Mouse (Mus musculus): ENCODE results near the gene Lrrc58.

Gene Lrrc58

DNA sequence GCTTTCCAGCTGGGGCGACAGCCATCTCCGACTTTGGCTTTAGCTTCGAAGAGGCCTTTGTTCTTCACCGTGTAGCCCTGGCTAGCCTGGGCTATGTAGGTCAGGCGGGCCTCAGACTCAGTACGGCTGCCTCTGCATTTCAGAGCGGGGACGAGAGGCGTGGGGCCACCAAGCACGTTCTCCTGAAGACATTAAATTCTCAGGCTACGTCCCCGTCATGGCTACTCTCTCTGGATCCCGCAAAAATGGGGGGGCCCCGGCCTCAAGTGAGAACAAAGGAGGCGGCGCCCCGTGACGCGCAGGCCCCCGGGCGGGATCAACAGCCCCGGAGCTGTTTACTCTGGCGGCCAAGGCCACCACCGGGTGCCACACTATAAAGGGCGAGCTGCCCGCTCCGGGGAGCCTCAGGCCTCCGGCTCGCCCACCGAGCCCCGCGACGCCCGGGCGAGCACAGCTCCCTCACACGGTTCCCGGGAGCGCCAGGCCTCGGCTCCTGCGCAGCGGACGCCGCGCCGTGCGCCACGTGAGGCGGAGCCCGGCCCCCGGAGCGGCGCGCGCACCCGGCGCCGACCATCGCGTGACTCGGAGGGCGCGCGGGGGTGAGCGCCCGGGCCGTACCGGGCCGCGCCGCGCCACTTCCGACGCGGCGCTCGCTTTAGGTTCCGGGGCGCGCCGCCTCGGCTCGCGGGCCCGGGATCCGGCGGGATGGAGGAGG is at the start of gene Lrrc58:
Lrrc58 (plus strand) TSS at position 599 of the 715 bp plus-strand sequence.
- peak; percentile 87 for DNase-seq (ENCODE audit: low spot score)

DNA sequence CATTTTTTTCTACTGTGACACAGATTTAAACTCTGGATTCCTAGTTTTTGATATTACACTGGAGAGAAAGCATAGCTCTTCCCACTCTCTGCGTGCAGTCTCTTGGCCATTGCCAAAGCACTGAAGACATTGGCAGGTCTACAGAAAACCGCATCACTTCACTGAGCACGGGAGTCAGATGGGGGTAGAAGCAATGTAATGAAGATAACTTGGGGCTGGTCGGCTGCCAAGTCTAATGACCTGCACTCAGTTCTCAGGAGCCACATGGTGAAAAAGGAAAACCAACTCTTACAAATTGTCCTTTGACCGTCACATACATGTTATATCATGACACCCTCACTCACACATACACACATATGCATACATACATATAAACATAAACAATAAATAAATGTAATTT is 44.2 kb upstream of the Lrrc58 start:
- no peak for DNase-seq (ENCODE audit: low spot score)

DNA sequence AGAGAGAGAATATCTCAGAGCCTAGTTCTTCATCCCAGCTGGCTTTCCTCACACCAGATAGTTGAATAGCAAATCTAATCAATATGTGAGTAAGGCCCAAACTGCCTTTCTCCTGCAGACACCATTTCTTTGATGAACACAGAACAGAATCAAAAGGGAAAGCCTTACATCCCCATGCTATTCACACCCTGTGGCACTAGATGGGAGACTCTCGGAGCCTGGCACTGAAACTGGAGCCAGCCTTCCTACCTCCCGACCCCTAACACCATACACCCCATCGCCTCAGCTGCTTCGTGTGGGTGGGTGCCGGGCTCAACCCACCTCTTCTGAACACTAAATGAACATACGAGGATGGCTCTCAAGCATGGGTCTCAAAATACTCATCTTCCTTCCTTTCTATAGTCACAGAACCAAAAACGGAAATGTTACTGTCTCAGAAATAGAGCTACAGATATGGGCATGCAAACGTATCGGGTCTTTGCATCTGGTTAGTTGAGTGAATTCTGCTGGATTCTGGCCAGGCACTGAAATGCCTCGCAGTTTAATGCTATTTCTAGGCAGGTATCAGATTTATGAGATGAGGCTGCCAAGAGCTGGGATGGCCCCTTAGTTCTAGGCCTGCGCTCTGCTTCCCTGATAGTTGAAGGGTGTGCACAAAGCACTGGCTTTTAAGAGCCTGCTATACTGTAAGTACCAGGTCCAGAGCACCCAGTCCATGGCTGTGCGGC is 43.2 kb upstream of the Lrrc58 start:
- no peak for DNase-seq (ENCODE audit: low spot score)

DNA sequence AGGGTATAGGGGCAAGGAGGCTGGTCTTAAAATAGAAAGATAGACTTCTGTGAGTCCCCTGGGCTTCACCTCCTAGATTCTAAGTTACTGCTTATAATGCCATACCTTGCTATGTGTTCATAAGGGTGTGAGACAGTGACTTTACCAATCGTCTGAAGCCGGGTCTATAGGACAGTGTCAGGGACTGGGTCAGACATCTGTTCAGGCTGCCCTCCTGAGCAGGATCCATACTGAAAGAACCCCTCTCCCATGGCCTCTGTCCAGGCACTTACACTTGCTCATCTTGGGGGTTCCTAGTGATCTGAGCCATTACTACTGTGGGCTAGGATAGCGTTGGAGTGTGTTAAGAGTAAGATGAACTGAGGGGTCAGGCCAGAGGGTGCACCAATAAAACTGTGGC is 41.9 kb upstream of the Lrrc58 start:
- DNase-seq (ENCODE audit: low spot score), result no peak

DNA sequence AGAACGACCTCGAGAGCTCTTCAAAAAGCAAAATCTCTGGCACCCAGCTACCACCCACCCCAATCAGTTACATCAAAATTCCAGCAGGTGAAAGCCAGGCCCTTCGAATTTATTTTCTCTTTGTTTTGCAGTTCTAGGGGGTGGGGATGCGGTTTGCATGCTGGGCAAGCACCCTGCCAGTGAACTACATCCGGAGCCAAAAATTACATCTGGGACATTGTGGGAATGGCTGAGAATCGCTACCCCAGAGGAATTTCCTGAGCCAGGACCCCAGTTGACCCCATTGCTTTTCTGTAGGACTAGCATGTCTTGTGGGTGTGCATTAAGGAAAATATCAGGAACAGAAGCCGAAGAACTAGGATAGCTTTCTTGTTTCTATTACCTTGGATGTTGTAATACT is 37.1 kb upstream of the Lrrc58 start:
- no peak for DNase-seq (ENCODE audit: low spot score)

DNA sequence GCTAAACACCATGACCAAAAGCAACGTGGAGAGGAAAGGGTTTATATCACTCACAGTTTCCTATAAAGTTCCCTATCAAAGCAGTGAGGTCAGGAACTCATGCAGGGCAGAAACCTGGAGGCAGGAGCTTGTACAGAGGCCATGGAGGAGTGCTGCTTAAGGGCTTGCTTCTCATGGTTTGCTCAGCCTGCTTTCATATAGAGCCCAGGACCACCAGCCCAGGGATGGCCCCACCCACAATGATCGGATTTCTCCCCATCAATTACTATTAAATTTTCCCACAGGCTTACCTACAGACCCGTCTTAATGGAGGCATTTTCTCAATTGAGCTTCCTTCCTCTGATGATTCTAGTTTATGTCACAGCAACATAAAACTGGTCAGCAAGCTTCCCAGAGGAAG is 30.6 kb upstream of the Lrrc58 start:
- DNase-seq (ENCODE audit: low spot score), result no peak

DNA sequence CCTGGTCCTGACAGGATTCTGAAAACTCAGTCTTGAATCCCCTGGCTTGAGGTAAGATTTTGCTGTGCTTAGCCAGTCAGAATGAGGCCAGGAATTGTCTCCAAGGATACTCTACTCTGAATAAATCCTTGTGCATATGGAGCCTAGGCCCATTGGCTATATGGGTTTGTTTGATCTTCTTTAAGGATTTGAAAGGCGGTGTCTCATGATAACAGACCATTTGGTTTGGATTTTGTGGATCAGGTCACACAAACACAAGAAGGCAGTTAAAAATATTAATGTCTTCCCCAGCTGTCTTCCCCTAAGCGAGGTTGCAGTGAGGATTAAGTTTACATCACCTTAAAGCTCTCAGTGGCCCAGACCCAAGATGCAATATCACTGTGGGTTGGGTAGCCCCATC is 25.8 kb upstream of the Lrrc58 start:
- no peak for DNase-seq (ENCODE audit: low spot score)

DNA sequence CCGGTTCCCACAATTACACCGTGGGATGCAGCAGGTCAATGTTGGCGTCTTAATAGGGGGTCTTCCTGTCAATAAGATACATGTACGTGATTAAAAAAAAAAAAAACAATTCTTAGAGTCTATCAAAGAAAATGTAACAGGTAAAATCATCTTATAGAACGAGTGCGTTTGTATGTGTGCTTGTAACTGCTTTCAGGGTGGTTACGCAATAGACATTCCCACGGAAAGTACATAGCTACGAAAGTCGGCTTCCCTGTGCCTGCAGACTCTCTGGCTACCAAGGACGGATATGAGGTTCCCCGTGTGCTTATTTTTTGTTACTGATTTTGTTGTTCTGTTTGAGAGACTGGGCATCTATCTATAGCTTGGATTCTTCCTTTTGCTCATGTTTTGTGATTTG is 24.4 kb upstream of the Lrrc58 start:
- no peak for DNase-seq (ENCODE audit: low spot score)

DNA sequence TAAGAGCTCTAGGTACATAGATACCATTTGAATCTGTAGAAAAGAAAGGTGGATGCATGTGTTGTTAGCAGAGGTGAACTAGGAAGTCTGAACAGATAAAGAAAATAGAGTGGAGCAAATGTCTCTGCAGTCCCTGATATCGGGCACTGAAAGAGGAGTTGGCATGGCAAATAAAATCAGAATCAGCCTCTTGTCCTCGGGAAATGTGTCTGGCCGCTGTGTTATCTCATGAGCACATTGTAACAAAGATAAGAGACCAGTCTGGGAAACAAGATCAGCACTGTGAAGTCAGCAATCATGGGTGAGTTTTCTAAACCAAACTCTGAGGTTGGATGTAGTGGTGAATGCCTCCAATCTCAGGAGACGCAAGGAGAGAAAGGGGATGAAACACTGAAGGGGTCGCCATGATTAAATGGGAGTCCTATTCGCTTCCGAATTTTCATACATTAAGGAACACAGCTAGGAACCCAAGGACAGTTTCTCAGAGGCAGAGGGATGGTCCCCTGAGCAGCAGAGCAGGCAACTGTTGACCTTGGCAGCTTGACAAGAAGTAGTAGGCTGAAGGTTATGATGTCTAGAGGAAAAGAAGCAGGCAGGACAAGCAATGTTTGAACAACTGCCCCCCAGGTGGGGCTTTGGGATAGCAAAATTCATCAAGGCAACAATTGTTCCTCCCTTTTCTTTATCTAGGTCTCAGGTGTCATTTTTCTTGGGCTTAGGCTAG is 22.8 kb upstream of the Lrrc58 start:
- DNase-seq (ENCODE audit: low spot score), result no peak

DNA sequence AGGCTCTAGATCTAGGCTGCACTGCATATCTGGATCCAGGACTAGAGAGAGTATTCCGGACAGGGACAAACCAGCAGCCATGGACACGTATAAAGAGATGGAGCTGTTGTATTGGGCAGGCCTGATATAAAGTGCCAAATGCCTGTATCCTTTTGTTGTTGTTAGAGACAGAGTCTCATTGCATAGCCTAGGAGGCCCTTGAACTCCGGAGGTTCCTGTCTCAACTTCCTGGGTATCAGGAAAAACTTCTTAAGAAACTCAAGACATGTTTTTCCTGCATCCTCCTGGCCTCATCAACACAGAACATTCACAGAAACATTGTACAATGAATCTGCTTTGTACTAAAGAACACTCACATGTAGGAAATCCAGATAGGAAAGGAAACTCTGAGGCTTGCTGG is 21.1 kb upstream of the Lrrc58 start:
- DNase-seq (ENCODE audit: low spot score), result no peak

DNA sequence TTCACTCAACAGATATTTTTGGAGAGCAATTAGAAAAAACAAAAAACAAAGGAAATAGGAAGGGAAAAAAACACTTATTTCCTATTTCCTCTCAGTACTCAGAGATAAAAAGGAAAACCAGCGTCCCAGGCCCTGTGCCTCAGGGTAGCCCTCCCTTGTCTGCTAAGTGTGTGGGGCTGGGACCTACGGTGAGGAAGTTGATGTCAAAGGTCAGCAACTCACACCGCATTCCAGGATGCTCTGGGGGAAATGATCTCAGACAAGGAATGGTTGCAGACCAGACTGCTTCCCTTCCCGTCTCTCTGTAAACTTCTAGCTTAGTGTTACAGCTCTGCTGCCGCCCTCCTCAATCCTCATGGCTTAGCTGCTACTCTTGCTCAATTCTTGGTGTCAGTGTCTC is 16.8 kb upstream of the Lrrc58 start:
- peak; percentile 78 for DNase-seq (ENCODE audit: low spot score)

DNA sequence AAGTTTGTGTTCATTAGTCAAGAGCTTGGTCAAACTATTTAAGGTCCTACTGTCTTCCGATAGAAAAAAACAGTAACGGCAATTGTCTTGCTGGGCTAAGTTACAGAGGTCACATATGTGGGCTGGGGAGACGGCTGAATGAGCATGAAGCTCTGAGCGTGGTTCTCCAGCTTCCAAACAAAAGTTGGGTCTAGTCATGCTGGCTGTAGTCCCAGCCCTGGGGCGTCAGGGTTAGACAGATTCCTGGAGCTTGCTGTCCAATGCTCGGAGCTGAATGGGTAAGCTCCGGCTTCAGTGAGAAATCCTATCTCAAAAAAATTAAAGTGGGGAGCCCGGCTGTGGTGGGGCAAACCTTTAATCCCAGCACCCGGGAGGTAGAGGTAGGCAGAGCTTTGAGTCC is 14.9 kb upstream of the Lrrc58 start:
- DNase-seq (ENCODE audit: low spot score), result no peak

DNA sequence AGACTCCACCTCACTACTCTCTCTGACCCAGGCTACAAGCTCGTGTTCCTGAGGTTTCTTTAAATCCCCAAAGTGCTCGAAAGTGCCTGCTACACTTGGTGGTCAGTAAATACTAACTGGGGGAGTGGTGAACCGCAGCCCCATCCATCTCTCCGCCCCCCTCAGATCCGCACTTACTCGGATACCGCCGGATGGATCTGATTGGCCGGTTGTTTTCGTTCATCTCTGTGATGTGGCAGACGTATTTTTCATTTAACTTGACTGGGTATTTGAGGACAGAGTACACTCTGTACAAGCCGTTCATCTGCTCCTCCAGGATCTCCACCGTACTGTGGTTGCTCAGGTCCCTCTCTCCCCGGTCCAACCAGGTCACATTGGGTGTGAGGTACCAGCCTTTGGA is 14.1 kb upstream of the Lrrc58 start:
- no peak for DNase-seq (ENCODE audit: low spot score)

DNA sequence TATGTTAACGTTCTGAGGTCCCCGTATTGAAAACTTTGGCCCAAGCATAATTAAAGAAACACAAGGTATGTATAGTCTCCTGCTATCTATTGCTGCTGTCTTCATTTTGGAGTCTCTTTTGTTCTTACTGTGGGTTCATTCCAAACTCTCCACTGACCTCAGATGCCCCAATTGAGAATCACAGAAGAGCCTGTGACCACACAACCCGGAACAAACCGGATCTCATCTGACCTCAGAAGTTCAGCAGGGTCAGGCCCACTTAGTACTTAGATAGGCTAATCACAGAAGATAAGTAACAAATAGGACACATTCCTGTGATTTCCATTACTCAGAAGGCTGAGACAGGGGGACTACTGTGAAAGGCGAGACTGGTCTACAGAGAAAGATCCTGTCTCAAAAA is 13.6 kb upstream of the Lrrc58 start:
- no peak for DNase-seq (ENCODE audit: low spot score)

DNA sequence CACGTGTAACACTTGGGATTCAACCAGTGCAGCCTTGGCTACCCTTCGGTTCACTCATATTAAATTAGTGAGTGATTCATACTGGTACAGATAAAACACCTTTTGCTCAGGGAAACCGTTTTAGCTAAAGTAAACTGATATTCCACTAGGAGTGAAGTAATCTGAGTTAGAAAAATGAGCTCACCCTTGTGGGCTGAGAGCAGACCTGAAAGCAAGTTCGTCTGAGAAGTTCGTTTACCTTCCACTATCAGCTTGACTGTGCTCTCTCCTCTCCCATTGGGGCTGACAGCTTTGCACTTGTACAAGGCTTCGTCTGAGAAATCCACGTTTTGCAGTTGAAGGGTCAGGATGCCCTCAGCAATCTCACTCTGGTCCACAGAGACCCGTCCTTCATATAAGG is 12.6 kb upstream of the Lrrc58 start:
- no peak for DNase-seq (ENCODE audit: low spot score)

DNA sequence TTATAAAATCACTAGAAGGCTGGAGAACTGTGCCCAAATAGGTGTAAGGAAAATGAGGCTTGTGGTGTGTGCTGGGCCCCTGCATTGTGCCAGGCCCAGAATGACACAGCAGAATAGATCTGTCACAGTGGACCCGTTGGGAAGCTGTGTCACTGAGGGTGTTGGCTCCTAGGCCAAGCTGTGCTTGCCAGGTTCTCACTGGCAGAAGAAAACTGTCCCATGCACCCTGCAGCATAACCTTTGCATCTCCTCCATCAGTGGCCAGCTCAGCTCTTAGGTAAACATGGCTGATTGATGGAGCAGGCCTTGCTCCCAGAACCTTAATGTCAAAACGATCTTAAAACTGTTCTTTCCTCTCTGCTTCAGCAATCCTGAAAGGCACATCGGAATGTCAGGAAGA is 11.9 kb upstream of the Lrrc58 start:
- no peak for DNase-seq (ENCODE audit: low spot score)

DNA sequence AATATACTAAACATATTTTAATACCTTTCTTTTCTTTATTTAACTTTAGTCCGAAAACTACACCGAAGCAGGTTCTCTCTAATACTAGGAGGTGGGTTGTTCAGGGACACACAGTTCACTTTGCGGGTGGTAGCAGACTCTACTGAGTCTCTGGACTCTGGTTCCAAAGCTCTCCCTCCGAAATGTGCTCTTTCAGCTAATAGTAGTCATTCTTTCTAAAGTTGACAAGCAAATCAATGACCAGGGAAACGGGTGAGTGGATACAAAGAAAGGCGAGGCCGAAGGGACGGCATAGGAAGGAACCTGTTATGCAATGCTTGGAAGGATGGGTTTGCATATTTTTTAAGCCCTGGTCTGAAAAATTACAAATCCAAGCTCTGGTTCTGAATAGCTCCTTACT is 10.7 kb upstream of the Lrrc58 start:
- no peak for DNase-seq (ENCODE audit: low spot score)

DNA sequence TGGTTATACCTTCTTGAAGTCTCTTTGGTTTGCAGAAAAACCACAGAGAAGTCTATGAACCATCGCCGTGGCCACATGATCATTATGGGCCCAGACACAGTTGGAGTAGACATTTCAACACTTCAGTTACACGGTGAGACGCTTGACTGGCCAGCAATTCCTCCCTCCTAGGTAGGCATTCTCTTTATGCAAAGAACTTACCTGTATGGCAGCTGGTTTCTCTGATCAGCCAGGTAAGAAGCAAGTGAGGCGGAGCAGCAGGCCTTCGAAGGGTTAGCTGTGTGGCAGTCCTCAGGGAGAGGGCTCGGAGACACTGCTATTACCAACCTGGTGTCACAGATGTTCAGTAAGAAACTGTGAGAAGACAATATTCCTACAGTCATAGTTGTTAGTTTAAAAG is 8.0 kb upstream of the Lrrc58 start:
- no peak for DNase-seq (ENCODE audit: low spot score)

DNA sequence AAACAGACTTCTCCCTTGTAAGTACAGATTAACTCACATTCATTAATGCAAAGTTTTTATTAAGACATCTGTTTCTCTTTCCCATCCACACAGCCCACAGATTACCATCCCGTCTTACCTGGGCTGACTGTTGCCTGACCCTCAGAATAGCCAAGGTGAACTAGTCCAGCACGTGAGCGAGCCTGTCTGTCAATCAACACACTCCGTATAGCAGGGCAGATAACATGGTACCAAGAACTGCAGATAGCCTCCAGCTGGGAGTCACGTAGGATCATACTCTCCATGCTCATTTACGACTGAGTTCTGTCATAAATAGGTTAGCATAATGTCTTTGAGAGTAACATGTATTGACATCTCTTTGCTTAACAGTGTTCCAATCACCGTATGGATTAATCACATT is 7.2 kb upstream of the Lrrc58 start, which contains the start of gene Gm36028:
Gm36028 (minus strand) TSS at position 118 of the 400 bp plus-strand sequence.
- DNase-seq (ENCODE audit: low spot score), result no peak

DNA sequence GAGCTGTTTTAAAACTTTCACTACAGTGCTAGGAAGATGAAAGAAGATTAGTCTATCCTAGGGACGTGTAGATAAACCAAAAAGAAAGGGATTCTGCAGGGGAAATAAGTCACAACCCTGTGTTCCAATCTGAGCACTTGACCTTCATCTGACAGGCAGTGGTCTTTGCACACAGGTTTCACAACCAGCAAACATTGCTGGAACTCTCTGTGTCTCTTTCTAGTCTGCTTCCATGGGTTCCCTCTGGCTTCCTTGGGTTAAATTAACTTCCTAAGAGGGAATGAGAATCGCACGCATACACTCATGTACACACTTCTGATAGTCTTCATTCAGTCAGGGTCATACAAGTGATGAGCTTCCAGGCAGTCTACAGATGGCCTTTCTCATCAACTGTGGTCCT is 4.3 kb upstream of the Lrrc58 start:
- DNase-seq (ENCODE audit: low spot score), result no peak

DNA sequence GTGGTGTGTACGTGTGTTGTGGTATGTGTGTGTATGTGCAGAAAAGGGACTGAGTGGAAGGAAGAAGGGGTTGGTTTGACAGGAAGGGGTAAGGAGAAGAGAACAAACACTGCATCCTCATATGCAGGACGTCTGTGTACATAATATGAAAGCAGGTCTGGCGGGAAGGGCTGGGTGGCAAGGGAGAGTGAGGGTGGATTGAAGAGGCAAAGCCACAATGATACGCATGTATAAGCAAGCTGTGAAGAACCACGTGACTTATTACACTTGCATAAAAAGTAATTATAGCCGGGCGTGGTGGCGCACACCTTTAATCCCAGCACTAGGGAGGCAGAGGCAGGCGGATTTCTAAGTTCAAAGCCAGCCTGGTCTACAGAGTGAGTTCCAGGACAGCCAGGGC is 2.3 kb upstream of the Lrrc58 start:
- no peak for DNase-seq (ENCODE audit: low spot score)

DNA sequence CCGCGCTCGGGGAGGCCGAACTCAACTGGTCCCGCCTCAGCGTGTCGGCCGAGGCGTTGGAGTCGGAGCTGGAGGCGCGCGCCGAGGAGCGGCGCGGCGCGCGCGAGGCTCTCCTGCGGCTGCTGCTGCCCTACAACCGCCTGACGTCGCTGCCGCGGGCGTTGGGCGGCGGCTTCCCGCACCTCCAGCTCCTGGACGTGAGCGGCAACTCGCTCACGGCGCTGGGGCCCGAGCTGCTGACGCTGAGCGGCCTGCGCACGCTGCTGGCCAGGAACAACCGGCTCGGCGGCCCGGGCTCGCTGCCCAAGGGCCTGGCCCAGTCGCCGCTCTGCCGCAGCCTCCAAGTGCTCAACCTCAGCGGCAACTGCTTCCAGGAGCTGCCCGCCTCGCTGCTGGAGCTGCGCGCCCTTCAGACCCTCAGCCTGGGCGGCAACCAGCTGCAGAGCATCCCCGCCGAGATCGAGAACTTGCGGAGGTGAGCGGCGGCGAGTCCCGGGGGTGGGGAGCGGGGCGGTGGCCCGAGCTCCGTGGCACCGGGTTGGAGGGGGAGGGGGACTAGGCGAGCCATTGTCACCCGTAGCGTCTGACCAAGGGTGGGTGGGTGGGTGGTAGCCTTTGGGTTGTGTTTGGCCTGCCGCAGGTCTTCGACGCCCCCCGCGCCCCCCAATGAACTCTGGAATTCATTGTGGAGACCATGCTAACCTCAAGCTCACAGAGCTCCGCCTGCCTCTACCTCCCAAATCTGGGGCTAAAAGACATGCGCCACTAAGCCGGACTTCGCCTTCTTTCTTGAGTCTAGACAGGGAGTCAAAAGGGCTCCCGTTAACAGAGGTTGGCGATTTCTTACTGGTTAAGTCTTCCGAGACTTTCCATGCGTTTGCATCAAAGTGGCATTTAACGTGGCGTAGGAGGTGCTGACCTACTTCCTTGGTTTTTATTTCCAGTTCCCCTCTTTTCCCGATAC is 599 bp downstream of the Lrrc58 start:
- peak; percentile 71 for DNase-seq (ENCODE audit: low spot score)

All from embryo, embryonic 10.5 days (tissue).